In the genomic region with DNA sequence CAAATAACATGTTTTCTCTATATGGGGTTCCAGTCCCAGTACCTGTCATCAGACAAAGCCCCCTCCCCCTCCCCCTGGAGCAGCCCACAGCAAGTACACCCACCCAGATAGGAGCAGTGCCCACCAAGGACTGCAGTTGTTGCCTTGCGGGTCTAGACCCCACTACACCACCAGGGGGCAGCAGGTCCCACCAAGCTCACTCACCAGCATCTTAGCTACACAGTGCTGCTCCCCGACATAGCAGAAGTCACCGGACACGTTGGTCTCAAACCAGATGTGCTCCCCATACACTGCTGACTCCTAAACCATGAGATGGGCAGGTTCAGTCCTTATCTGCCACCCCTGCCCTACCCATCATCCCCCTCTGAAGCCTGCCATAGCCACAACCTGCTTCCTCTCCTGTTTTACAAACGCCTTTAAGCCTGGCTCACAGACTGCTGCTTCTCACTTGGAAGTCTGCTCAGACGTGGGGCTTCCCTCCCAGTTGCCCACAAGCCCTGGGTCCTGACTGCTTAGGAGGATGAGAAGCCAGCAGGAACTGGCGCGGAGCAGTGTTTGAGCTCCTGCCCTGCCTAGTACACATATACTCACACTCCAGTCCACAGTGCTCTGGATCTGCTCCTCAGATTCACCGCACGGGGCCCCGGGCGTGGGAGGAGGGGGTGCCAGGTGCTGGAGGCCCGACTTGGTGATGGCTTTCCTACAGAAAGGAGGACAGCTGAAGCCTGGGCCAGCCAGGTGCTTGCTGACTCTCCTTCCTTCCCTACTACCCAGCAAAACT, we compare ENCODE assay signal across 8 mouse cellular contexts. TPM values are rescaled to one million over a fixed set of nuclear protein-coding genes. Genes with fewer than 3 reads are reported as not detected.
A peak's percentile ranks its signal among the peaks of the same experiment; 100 is the strongest.
DNase-seq lines count a peak whose midpoint lies in the region; ATAC-seq and TF ChIP-seq lines count a peak whose summit lies in the region.

No protein-coding gene starts in this region.

- peaks cover 19% of the 10 kb centered on the region for H3K36me3 ChIP-seq in embryonic facial prominence, embryonic 13.5 days
- H3K36me3 ChIP-seq in heart, embryonic 12.5 days: peaks cover 56% of the 10 kb centered on the region
- H3K36me3 ChIP-seq in kidney, embryonic 16.5 days (ENCODE audit: insufficient read depth, low read length): peaks cover 15% of the 10 kb centered on the region
- peaks cover 48% of the 10 kb centered on the region for H3K36me3 ChIP-seq in liver, postnatal 0 days (replicated peaks; ENCODE audit: insufficient read depth, low read length)
- H3K36me3 ChIP-seq in neural tube, embryonic 12.5 days: peaks cover 21% of the 10 kb centered on the region
- peaks cover 8% of the 10 kb centered on the region; the same call in 1 of the 2 replicates for H3K36me3 ChIP-seq in stomach, postnatal 0 days (ENCODE audit: control insufficient read depth, insufficient read depth, low read length)

- no peak overlapping the region for H3K4me2 ChIP-seq in embryonic facial prominence, embryonic 13.5 days
- no peak overlapping the region for H3K4me2 ChIP-seq in heart, embryonic 12.5 days
- no peak overlapping the region for H3K4me2 ChIP-seq in kidney, embryonic 16.5 days (replicated peaks; ENCODE audit: low read depth, low read length)
- no peak overlapping the region for H3K4me2 ChIP-seq in liver, postnatal 0 days (ENCODE audit: low read depth, low read length)
- H3K4me2 ChIP-seq in neural tube, embryonic 12.5 days (replicated peaks): no peak overlapping the region
- no peak overlapping the region for H3K4me2 ChIP-seq in stomach, postnatal 0 days (replicated peaks; ENCODE audit: low read depth)

- 47% methylated on average over 13 of the region's 13 CpGs for WGBS in embryonic facial prominence, embryonic 13.5 days
- WGBS in heart, embryonic 12.5 days: 42% methylated on average over 13 of the region's 13 CpGs
- WGBS in kidney, embryonic 16.5 days: 42% methylated on average over 13 of the region's 13 CpGs
- WGBS in liver, postnatal 0 days (ENCODE audit: insufficient replicate concordance): 39% methylated on average over 13 of the region's 13 CpGs
- WGBS in neural tube, embryonic 12.5 days: 48% methylated on average over 13 of the region's 13 CpGs
- 47% methylated on average over 13 of the region's 13 CpGs for WGBS in stomach, postnatal 0 days

- no peaks in the 10 kb centered on the region for H3K27me3 ChIP-seq in embryonic facial prominence, embryonic 13.5 days
- no peaks in the 10 kb centered on the region for H3K27me3 ChIP-seq in heart, embryonic 12.5 days (replicated peaks)
- no peaks in the 10 kb centered on the region for H3K27me3 ChIP-seq in kidney, embryonic 16.5 days (ENCODE audit: insufficient read depth, low read length)
- no peaks in the 10 kb centered on the region for H3K27me3 ChIP-seq in liver, postnatal 0 days (ENCODE audit: insufficient read depth, low read length)
- H3K27me3 ChIP-seq in neural tube, embryonic 12.5 days (replicated peaks): no peaks in the 10 kb centered on the region
- H3K27me3 ChIP-seq in stomach, postnatal 0 days (ENCODE audit: control insufficient read depth, insufficient read depth, low read length): no peaks in the 10 kb centered on the region

- TF ChIP-seq EP300 in liver, postnatal 0 days (IDR thresholded peaks at IDR 0.05; ENCODE audit: low read depth): no peak
- no peak for TF ChIP-seq EP300 in stomach, postnatal 0 days (optimal IDR thresholded peaks at IDR 0.05)

- no peak overlapping the region for H3K4me3 ChIP-seq in embryonic facial prominence, embryonic 13.5 days
- H3K4me3 ChIP-seq in heart, embryonic 12.5 days: no peak overlapping the region
- H3K4me3 ChIP-seq in kidney, embryonic 16.5 days (ENCODE audit: low read length): no peak overlapping the region
- H3K4me3 ChIP-seq in liver, postnatal 0 days (ENCODE audit: low read depth, low read length): no peak overlapping the region
- H3K4me3 ChIP-seq in neural tube, embryonic 12.5 days: no peak overlapping the region
- no peak overlapping the region for H3K4me3 ChIP-seq in stomach, postnatal 0 days (ENCODE audit: low read depth, low read length)

- peak; percentile 97 for TF ChIP-seq CTCF in liver, postnatal 0 days (IDR thresholded peaks at IDR 0.05; ENCODE audit: low read depth)
- peak; percentile 96 for TF ChIP-seq CTCF in stomach, postnatal 0 days (IDR thresholded peaks at IDR 0.05; ENCODE audit: low read depth)

- H3K4me1 ChIP-seq in embryonic facial prominence, embryonic 13.5 days: peaks cover 39% of the 10 kb centered on the region
- peaks cover 65% of the 10 kb centered on the region for H3K4me1 ChIP-seq in heart, embryonic 12.5 days (replicated peaks)
- peaks cover 44% of the 10 kb centered on the region for H3K4me1 ChIP-seq in kidney, embryonic 16.5 days (ENCODE audit: insufficient read depth, low read length)
- peaks cover 34% of the 10 kb centered on the region for H3K4me1 ChIP-seq in liver, postnatal 0 days (ENCODE audit: insufficient read depth)
- H3K4me1 ChIP-seq in neural tube, embryonic 12.5 days: peaks cover 44% of the 10 kb centered on the region
- peaks cover 8% of the 10 kb centered on the region for H3K4me1 ChIP-seq in stomach, postnatal 0 days (replicated peaks; ENCODE audit: control insufficient read depth, insufficient read depth)

- peak overlapping the region; percentile 22; the same call in 1 of the 2 replicates for H3K27ac ChIP-seq in embryonic facial prominence, embryonic 13.5 days
- peak overlapping the region; percentile 44; the same call in 1 of the 2 replicates for H3K27ac ChIP-seq in heart, embryonic 12.5 days (ENCODE audit: poor library complexity, severe bottlenecking)
- H3K27ac ChIP-seq in kidney, embryonic 16.5 days (ENCODE audit: low read length): no peak overlapping the region
- no peak overlapping the region for H3K27ac ChIP-seq in liver, postnatal 0 days (ENCODE audit: low read depth)
- no peak overlapping the region for H3K27ac ChIP-seq in neural tube, embryonic 12.5 days
- no peak overlapping the region for H3K27ac ChIP-seq in stomach, postnatal 0 days (replicated peaks)

- ATAC-seq in embryonic facial prominence, embryonic 13.5 days (ENCODE audit: insufficient number of reproducible peaks, insufficient read depth, low FRiP score, low TSS enrichment, low read depth): peak; percentile 29; the same call in 1 of the 2 replicates
- ATAC-seq in heart, embryonic 12.5 days (ENCODE audit: insufficient number of reproducible peaks, low FRiP score): peak; percentile 49
- ATAC-seq in kidney, embryonic 16.5 days (ENCODE audit: low FRiP score, low TSS enrichment): peak; percentile 62
- ATAC-seq in liver, postnatal 0 days: peak; percentile 57
- peak; percentile 77 for ATAC-seq in neural tube, embryonic 12.5 days (ENCODE audit: low FRiP score, low read depth)
- peak; percentile 68 for ATAC-seq in stomach, postnatal 0 days (ENCODE audit: low FRiP score, low TSS enrichment)

- DNase-seq in CD4-positive helper T cell, adult 2 months (ENCODE audit: low read depth, low spot score): peak; percentile 84
- DNase-seq in adrenal gland, postnatal 25 days: peak; percentile 82
- peak; percentile 86 for DNase-seq in liver, postnatal 0 days
- peak; percentile 81 for DNase-seq in stomach, postnatal 0 days (ENCODE audit: low spot score)

- no peaks in the 10 kb centered on the region for H3K9me3 ChIP-seq in embryonic facial prominence, embryonic 13.5 days
- no peaks in the 10 kb centered on the region for H3K9me3 ChIP-seq in heart, embryonic 12.5 days (replicated peaks)
- no peaks in the 10 kb centered on the region for H3K9me3 ChIP-seq in kidney, embryonic 16.5 days (ENCODE audit: low read length)
- H3K9me3 ChIP-seq in liver, postnatal 0 days (ENCODE audit: low read length): no peaks in the 10 kb centered on the region
- no peaks in the 10 kb centered on the region for H3K9me3 ChIP-seq in neural tube, embryonic 12.5 days
- H3K9me3 ChIP-seq in stomach, postnatal 0 days (ENCODE audit: control insufficient read depth, low read length): no peaks in the 10 kb centered on the region

- H3K9ac ChIP-seq in embryonic facial prominence, embryonic 13.5 days: peak overlapping the region; percentile 47; the same call in 1 of the 2 replicates
- H3K9ac ChIP-seq in heart, embryonic 12.5 days: peak overlapping the region; percentile 51; the same call in 1 of the 2 replicates
- no peak overlapping the region for H3K9ac ChIP-seq in kidney, embryonic 16.5 days (replicated peaks; ENCODE audit: low read length)
- no peak overlapping the region for H3K9ac ChIP-seq in liver, postnatal 0 days (replicated peaks)
- no peak overlapping the region for H3K9ac ChIP-seq in neural tube, embryonic 12.5 days
- H3K9ac ChIP-seq in stomach, postnatal 0 days (ENCODE audit: low read length): no peak overlapping the region

RNA-seq across cellular contexts. Expression of gene Gm9821, which starts 1.1 kb away (rescaled TPM):
- not detected in 2 replicates for total RNA-seq in adrenal gland, postnatal 25 days (2021)
- 0.39 and 0.61 TPM in 2 replicates for polyA plus RNA-seq in embryonic facial prominence, embryonic 13.5 days (2015; fragmentation: Nextera tagmentation; extraction: Ambion mirVana)
- polyA plus RNA-seq in heart, embryonic 12.5 days (2016; fragmentation: Nextera tagmentation; extraction: Ambion mirVana): 3.2 and 4.0 TPM in 2 replicates
- polyA plus RNA-seq in kidney, embryonic 16.5 days (2015; fragmentation: Nextera tagmentation; extraction: Ambion mirVana): 0.27 and 0.71 TPM in 2 replicates
- 0.13 and 0.20 TPM in 2 replicates for polyA plus RNA-seq in liver, postnatal 0 days (2015; fragmentation: Nextera tagmentation; extraction: Ambion mirVana)
- polyA plus RNA-seq in neural tube, embryonic 12.5 days (2016; fragmentation: Nextera tagmentation; extraction: Ambion mirVana): 0.29 and 0.32 TPM in 2 replicates
- 0.13 and 0.15 TPM in 2 replicates for polyA plus RNA-seq in stomach, postnatal 0 days (2015; fragmentation: Nextera tagmentation; extraction: Ambion mirVana)

RNA-seq across cellular contexts. Expression of gene Mdk, which starts 12.3 kb away (rescaled TPM):
- total RNA-seq in adrenal gland, postnatal 25 days (2021): 3.5 and 5.8 TPM in 2 replicates
- 1,381 and 1,602 TPM in 2 replicates for polyA plus RNA-seq in embryonic facial prominence, embryonic 13.5 days (2015; fragmentation: Nextera tagmentation; extraction: Ambion mirVana)
- polyA plus RNA-seq in heart, embryonic 12.5 days (2016; fragmentation: Nextera tagmentation; extraction: Ambion mirVana): 724 and 730 TPM in 2 replicates
- polyA plus RNA-seq in kidney, embryonic 16.5 days (2015; fragmentation: Nextera tagmentation; extraction: Ambion mirVana): 1,159 and 1,184 TPM in 2 replicates
- polyA plus RNA-seq in liver, postnatal 0 days (2015; fragmentation: Nextera tagmentation; extraction: Ambion mirVana): 5.0 and 6.8 TPM in 2 replicates
- 774 and 775 TPM in 2 replicates for polyA plus RNA-seq in neural tube, embryonic 12.5 days (2016; fragmentation: Nextera tagmentation; extraction: Ambion mirVana)
- polyA plus RNA-seq in stomach, postnatal 0 days (2015; fragmentation: Nextera tagmentation; extraction: Ambion mirVana): 157 and 170 TPM in 2 replicates

RNA-seq across cellular contexts. Expression of gene Chrm4, which starts 17.3 kb away (rescaled TPM):
- total RNA-seq in adrenal gland, postnatal 25 days (2021): 0.94 and 1.7 TPM in 2 replicates
- polyA plus RNA-seq in embryonic facial prominence, embryonic 13.5 days (2015; fragmentation: Nextera tagmentation; extraction: Ambion mirVana): 0.18 and 0.32 TPM in 2 replicates
- 0.15 TPM in 1 of 2 replicates, not detected in the other for polyA plus RNA-seq in heart, embryonic 12.5 days (2016; fragmentation: Nextera tagmentation; extraction: Ambion mirVana)
- polyA plus RNA-seq in kidney, embryonic 16.5 days (2015; fragmentation: Nextera tagmentation; extraction: Ambion mirVana): 0.11 and 0.19 TPM in 2 replicates
- not detected in 2 replicates for polyA plus RNA-seq in liver, postnatal 0 days (2015; fragmentation: Nextera tagmentation; extraction: Ambion mirVana)
- 0.50 and 0.96 TPM in 2 replicates for polyA plus RNA-seq in neural tube, embryonic 12.5 days (2016; fragmentation: Nextera tagmentation; extraction: Ambion mirVana)
- 0.08 and 0.16 TPM in 2 replicates for polyA plus RNA-seq in stomach, postnatal 0 days (2015; fragmentation: Nextera tagmentation; extraction: Ambion mirVana)

RNA-seq across cellular contexts. Expression of gene Dgkz, which starts 31.3 kb away (rescaled TPM):
- total RNA-seq in adrenal gland, postnatal 25 days (2021): 42.2 and 61.5 TPM in 2 replicates
- polyA plus RNA-seq in embryonic facial prominence, embryonic 13.5 days (2015; fragmentation: Nextera tagmentation; extraction: Ambion mirVana): 34.2 and 41.9 TPM in 2 replicates
- 43.8 and 48.8 TPM in 2 replicates for polyA plus RNA-seq in heart, embryonic 12.5 days (2016; fragmentation: Nextera tagmentation; extraction: Ambion mirVana)
- polyA plus RNA-seq in kidney, embryonic 16.5 days (2015; fragmentation: Nextera tagmentation; extraction: Ambion mirVana): 52.0 and 52.1 TPM in 2 replicates
- polyA plus RNA-seq in liver, postnatal 0 days (2015; fragmentation: Nextera tagmentation; extraction: Ambion mirVana): 13.9 and 15.9 TPM in 2 replicates
- polyA plus RNA-seq in neural tube, embryonic 12.5 days (2016; fragmentation: Nextera tagmentation; extraction: Ambion mirVana): 36.0 and 41.6 TPM in 2 replicates
- 18.6 and 23.2 TPM in 2 replicates for polyA plus RNA-seq in stomach, postnatal 0 days (2015; fragmentation: Nextera tagmentation; extraction: Ambion mirVana)

Comparison
In these comparisons a context has a peak if more than half of its experiments do, and no peak if none do; other contexts are left out.
1. H3K27ac ChIP-seq: peak in embryonic facial prominence, embryonic 13.5 days (single experiment) and heart, embryonic 12.5 days (single experiment); none in kidney, embryonic 16.5 days (single experiment), liver, postnatal 0 days (single experiment), neural tube, embryonic 12.5 days (single experiment) and stomach, postnatal 0 days (single experiment).
2. H3K9ac ChIP-seq: peak in embryonic facial prominence, embryonic 13.5 days (single experiment) and heart, embryonic 12.5 days (single experiment); none in kidney, embryonic 16.5 days (single experiment), liver, postnatal 0 days (single experiment), neural tube, embryonic 12.5 days (single experiment) and stomach, postnatal 0 days (single experiment).
3. RNA of gene Mdk, which starts 12.3 kb away (polyA plus RNA-seq): 1,381 to 1,602 TPM in embryonic facial prominence, embryonic 13.5 days, 1,159 to 1,184 TPM in kidney, embryonic 16.5 days, 774 to 775 TPM in neural tube, embryonic 12.5 days, 724 to 730 TPM in heart, embryonic 12.5 days and 157 to 170 TPM in stomach, postnatal 0 days; 5.0 to 6.8 TPM in liver, postnatal 0 days; every median in the first group is over 10 times any median in the second.
4. Peak in every context shown above with its lines, with median percentiles within 50 percentile points of each other: DNase-seq and ATAC-seq.